Mouse (Mus musculus) thymus, postnatal 14 days (tissue): ENCODE results near the gene Pla2g1b.

Experiments
- DNase-seq: peaks from one replicate; pipeline ENCODE4 v3.0.0; 2021

Pla2g1b gene

GRCm38 (mm10) chr5:115465642-115466420, at the start of gene Pla2g1b:
Gene Pla2g1b, plus strand, starts transcription at chr5:115466262.
- DNase-seq = no peak

- no peak for DNase-seq
These were observed 37.2 kb upstream of the Pla2g1b start for GRCm38 (mm10) chr5:115428831-115429358.

GRCm38 (mm10) chr5:115429359-115430186, 36.5 kb upstream of the Pla2g1b start, which contains the start of gene Msi1:
Gene Msi1, plus strand, starts transcription at chr5:115429599.
- no peak for DNase-seq

GRCm38 (mm10) chr5:115430187-115430960, 35.7 kb upstream of the Pla2g1b start:
- no peak for DNase-seq

GRCm38 (mm10) chr5:115431061-115431897, 34.8 kb upstream of the Pla2g1b start:
- no peak for DNase-seq

- DNase-seq = no peak
These were observed 34.2 kb upstream of the Pla2g1b start for GRCm38 (mm10) chr5:115431898-115432259.

- no peak for DNase-seq
These were observed 33.7 kb upstream of the Pla2g1b start for GRCm38 (mm10) chr5:115432395-115432794.

GRCm38 (mm10) chr5:115433191-115433590, 32.9 kb upstream of the Pla2g1b start:
- no peak for DNase-seq

- no peak for DNase-seq
These were observed 31.7 kb upstream of the Pla2g1b start for GRCm38 (mm10) chr5:115434280-115434852.

GRCm38 (mm10) chr5:115434853-115435754, 31.0 kb upstream of the Pla2g1b start:
- DNase-seq = no peak

GRCm38 (mm10) chr5:115435755-115436379, 30.2 kb upstream of the Pla2g1b start:
- no peak for DNase-seq

- no peak for DNase-seq
These were observed 29.5 kb upstream of the Pla2g1b start for GRCm38 (mm10) chr5:115436421-115437124.

- DNase-seq = no peak
These were observed 28.7 kb upstream of the Pla2g1b start for GRCm38 (mm10) chr5:115437242-115437944.

GRCm38 (mm10) chr5:115437945-115438315, 28.1 kb upstream of the Pla2g1b start:
- no peak for DNase-seq

- no peak for DNase-seq
These were observed 27.4 kb upstream of the Pla2g1b start for GRCm38 (mm10) chr5:115438667-115439066.

GRCm38 (mm10) chr5:115441205-115441849, 24.7 kb upstream of the Pla2g1b start:
- peak; percentile 66 for DNase-seq

- DNase-seq = peak; percentile 30
These were observed 23.4 kb upstream of the Pla2g1b start for GRCm38 (mm10) chr5:115442663-115443062.

- no peak for DNase-seq
These were observed 21.9 kb upstream of the Pla2g1b start for GRCm38 (mm10) chr5:115444130-115444529.
